Mouse (Mus musculus): ENCODE results near the gene Sipa1. TPM values are rescaled to one million over a fixed set of nuclear protein-coding genes. Genes with fewer than 3 reads are reported as not detected.

The Sipa1 gene
- polyA plus RNA-seq (2012; rRNA removed; ENCODE audit: low replicate concordance): 31.8 and 39.3 TPM in 2 replicates

DNA sequence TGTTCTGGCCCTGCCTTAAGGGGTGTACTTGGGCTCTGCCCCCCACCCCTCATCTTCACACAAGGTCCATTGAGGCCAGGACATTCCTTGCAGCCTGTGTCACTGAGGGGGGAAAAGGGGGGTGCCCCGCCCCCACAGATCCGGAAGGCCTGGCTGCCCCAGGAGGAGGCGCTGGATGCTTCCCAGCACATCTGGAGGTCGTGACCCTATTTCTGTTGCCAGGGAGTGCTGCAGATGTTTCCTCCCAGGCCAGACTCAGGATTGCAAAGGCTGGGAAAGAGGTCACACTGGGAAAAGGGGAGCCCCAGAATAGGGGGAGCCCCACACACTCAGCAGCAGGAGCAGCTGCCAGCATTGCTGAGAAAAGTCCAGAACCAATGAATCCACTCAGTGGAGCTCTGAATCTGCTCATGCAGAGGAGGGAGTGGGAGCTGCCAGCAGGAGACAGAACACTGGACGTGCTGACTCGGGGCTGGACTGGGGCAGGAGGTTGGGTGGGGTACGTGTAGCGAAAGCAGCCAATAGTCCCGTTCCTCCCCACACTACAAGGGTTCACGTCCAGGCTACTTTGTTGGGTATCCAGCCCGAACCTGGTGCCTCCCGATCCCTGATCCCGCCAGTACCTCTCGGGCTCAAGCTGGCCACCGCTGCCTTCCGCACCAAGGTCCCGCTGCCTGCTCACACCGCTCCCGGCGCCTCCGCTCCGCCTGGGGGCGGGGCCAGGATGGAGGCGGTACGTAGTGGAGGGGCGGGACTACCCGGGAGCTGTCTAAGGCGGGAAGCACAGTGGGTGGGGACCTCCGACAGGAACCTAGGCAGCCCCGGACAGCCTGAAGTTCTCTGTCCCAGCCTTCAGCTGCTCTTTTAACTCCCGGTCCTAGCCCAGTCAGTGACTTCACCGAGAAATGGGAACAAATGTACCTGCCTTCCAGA, at the start of gene Sipa1:
Sipa1 (minus strand) TSS at position 727 of the 933 bp plus-strand sequence.

DNA sequence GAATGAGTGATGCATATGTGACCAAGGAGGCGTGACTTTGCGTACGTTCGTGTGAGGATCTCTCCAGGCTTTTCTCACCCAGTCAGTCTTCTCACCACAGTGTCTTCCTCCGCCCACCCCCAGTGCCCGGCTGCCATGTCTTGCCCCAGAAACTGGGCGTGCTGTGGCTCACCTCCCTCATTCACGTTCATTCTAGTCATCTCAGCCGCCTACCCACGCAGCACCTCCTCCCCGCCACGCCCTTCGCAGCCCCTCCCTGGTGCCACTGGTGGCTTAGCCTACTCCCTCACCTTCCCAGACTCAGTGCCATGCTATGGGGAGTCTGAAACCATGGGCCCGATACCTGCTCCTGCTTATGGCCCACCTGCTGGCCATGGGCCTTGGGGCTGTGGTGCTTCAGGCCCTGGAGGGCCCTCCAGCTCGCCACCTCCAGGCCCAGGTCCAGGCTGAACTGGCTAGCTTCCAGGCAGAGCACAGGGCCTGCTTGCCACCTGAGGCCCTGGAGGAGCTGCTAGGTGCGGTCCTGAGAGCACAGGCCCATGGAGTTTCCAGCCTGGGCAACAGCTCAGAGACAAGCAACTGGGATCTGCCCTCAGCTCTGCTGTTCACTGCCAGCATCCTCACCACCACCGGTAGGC, 40.8 kb upstream of the Sipa1 start, which contains the start of gene Kcnk7:
Kcnk7 (plus strand) TSS at position 205 of the 638 bp plus-strand sequence.

DNA sequence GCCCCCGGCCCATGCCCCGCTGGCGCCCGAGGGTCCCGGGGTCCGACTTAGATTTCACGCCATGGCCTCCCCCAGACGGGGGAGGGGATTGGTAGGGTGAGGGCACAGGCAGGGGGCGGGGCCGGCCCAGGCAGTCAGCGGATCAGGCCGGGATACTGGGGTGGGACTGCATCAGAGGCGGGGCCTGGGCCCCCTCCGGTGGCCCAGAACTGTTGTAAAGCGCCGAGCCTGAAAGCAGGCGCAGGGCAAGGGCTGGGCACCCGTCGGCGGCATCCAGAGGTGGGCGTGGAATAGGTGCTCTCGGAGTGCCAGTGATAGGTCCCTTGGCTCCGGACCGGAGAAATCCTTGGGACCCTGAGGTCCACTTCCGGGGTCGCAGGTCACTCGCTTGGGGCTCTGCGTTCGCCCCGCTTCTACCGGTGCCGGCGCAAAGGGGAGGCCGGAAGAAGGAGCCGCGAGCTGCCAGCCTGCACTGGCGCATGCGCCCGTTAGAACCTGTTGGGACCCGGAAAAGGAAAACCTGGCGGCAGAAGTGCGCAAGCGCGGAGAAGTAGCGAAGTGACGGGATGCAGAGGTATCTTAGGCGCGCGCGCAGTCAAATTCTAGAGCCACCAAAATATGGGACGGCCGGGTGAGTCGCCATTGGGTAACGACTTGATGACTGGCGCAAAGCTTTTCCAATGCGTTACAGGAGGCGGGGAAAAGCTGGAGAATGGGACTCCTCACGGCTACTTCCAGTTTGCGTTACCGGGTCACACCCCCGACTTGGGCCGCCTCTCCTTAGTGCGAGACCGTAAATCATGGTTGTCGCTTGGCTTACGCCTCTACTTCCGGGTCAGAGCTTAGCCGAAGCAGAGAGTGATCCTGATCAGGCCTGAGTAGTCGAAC, 24.9 kb upstream of the Sipa1 start, which contains the start of the genes Map3k11 and Pcnx3:
Map3k11 (plus strand) TSS at position 543 of the 888 bp plus-strand sequence.
Pcnx3 (minus strand) TSS at position 709 of the 888 bp plus-strand sequence.

DNA sequence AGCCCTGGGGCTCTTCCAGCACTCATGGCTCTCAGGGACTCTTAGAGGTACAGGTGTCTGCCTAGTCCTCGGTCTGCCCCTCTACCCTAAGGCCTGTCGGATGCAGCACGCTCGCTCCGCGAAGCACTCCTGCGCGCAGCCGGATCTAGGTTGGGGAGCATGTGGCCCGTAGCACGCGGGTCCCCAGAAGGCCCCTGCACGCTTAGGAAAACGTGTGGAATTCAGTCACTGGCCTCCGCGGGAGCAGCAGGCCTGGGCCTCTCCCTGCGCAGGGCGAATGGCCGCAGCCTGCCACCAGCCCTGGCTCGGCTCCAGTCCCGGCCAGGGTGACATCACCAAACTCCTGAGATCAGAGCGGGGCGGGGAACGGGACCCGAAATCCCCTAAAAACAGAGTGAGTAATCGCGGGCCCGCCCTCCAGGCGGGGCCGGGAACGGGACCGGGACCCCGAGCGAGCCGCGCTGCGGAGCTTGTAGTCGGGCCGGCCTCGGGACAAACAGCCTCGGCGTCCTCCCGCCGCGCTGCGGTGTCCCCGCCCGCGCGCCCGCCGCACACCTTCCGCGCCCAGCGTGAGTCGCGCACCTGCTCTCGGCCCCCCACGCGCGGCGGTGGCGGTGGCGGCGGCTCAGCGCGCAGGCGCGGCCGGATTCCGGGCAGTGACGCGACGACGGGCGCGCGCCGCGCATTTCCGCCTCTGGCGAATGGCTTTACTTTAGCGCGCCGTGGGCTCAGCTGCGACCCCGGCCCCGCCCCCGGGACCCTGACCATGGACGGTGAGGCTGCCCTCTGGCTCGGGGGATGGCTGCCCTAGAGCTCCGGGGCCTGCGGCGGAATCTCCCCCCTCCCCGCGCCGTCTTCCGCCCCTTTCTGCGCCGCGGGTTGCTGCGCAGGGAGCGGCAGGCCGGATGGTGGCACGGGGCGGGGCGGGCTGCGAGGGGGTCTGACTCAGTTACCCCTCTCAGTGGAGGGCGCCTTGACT, 26.1 kb downstream of the Sipa1 start, which contains the start of gene Rela:
Rela (plus strand) TSS at position 415 of the 979 bp plus-strand sequence.

DNA sequence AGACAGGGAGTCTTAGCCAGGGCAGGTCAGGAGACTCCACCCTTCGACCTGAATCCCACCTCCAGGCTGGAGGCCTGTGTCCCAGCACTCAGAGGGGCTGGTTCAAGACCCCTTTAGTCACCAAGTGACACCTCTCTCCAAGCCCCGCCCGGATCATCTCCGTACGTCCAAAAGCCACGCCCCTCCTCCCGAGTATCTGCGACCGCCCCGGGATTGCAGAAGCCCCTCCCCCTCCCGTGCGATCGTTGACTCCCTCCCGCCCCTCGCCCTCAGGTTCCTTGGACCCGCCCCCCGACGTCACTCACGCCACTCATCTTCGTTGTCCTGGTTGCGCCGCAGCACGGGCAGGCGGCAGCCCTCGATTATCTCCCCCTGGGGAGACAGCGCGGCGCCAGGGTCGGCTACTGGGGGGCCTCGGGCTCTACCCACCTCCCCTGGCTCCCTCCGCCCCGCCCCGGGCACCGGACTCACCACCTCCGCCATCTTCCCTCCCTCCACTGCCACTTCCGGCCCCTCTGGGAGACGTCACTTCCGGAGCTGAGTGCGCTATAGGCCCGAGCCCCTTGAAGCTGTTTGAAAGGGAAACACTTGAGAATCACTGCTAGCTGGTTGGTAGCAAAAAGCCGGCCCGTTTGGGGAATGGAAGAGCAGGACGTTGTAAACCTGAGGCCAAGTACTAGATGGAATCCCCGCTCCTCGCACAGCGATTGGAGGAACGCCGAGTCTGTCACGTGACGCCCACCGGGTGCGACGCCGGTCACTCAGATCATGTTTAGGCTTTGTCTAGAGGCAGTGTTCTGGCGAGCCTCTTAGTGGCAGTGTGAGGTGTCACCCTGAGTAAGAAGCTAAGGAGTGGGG, 53.7 kb downstream of the Sipa1 start, which contains the start of gene Kat5:
Kat5 (minus strand) TSS at position 691 of the 858 bp plus-strand sequence.

DNA sequence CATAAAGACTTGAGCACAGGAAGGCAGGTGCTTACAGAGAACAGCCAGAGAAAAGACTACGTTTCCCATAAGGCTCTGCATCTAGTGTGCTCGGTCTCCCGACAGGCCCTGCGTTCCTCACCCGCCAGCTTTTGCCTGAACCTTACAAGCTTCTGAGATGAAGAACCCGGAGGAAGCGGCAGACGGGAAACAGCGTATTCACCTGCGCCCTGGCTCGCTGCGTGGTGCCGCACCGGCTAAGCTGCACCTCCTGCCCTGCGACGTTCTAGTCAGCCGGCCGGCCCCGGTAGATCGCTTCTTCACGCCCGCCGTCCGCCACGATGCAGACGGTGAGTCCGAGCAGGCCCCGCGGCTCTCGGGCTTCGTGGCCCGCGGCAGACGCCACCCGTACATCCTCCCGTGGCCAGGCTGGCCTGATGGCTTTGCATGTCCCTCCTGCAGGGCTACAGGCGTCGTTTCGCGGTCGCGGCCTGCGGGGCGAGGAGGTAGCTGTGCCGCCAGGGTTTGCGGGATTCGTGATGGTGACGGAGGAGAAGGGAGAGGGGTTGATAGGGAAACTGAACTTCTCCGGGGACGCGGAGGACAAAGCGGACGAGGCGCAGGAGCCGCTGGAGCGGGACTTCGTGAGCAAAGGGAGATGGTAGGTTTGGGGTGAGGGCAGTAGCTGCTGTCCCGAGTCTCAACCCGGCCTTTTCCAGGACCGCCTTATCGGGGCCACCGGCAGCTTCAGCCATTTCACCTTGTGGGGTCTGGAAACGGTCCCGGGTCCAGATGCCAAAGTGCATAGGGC, 61.6 kb downstream of the Sipa1 start, which contains the start of gene Rnaseh2c:
Rnaseh2c (plus strand) TSS at position 122 of the 790 bp plus-strand sequence.

Other genes starting within 250 kb of the Sipa1 start
- gene Drap1, start 238.7 kb downstream of the Sipa1 start, polyA plus RNA-seq (2012; rRNA removed; ENCODE audit: low replicate concordance): 75.9 and 95.8 TPM in 2 replicates
- gene AI837181, start 238.6 kb downstream of the Sipa1 start, polyA plus RNA-seq (2012; rRNA removed; ENCODE audit: low replicate concordance): 53.5 and 90.2 TPM in 2 replicates
- 0.43 and 3.2 TPM in 2 replicates for gene Fosl1, start 216.2 kb downstream of the Sipa1 start, polyA plus RNA-seq (2012; rRNA removed; ENCODE audit: low replicate concordance)
- gene Ccdc85b, start 205.8 kb downstream of the Sipa1 start, polyA plus RNA-seq (2012; rRNA removed; ENCODE audit: low replicate concordance): 3.0 and 4.1 TPM in 2 replicates
- 77.1 and 157 TPM in 2 replicates for gene Fibp, start 203.1 kb downstream of the Sipa1 start, polyA plus RNA-seq (2012; rRNA removed; ENCODE audit: low replicate concordance)
- 3.0 and 8.9 TPM in 2 replicates for gene Ctsw, start 195.2 kb downstream of the Sipa1 start, polyA plus RNA-seq (2012; rRNA removed; ENCODE audit: low replicate concordance)
- gene Efemp2, start 189.8 kb downstream of the Sipa1 start, polyA plus RNA-seq (2012; rRNA removed; ENCODE audit: low replicate concordance): 24.2 and 26.7 TPM in 2 replicates
- gene Mus81, start 175.3 kb downstream of the Sipa1 start, polyA plus RNA-seq (2012; rRNA removed; ENCODE audit: low replicate concordance): 24.4 and 30.3 TPM in 2 replicates
- gene Cfl1, start 173.3 kb downstream of the Sipa1 start, polyA plus RNA-seq (2012; rRNA removed; ENCODE audit: low replicate concordance): 354 and 628 TPM in 2 replicates
- gene 1700020D05Rik, start 159.9 kb downstream of the Sipa1 start, polyA plus RNA-seq (2012; rRNA removed; ENCODE audit: low replicate concordance): 0.19 TPM in 1 of 2 replicates, not detected in the other
- 2.3 and 3.4 TPM in 2 replicates for gene Snx32, start 153.2 kb downstream of the Sipa1 start, polyA plus RNA-seq (2012; rRNA removed; ENCODE audit: low replicate concordance)
- 50.7 and 55.8 TPM in 2 replicates for gene Ovol1, start 103.1 kb downstream of the Sipa1 start, polyA plus RNA-seq (2012; rRNA removed; ENCODE audit: low replicate concordance)
- gene Ap5b1, start 95.7 kb downstream of the Sipa1 start, polyA plus RNA-seq (2012; rRNA removed; ENCODE audit: low replicate concordance): 27.3 and 37.3 TPM in 2 replicates
- 55.0 and 64.6 TPM in 2 replicates for gene Rnaseh2c, start 61.8 kb downstream of the Sipa1 start, polyA plus RNA-seq (2012; rRNA removed; ENCODE audit: low replicate concordance)
- gene Kat5, start 53.5 kb downstream of the Sipa1 start, polyA plus RNA-seq (2012; rRNA removed; ENCODE audit: low replicate concordance): 28.1 and 29.4 TPM in 2 replicates
- 63.4 and 69.8 TPM in 2 replicates for gene Rela, start 26.2 kb downstream of the Sipa1 start, polyA plus RNA-seq (2012; rRNA removed; ENCODE audit: low replicate concordance)
- 93.9 and 146 TPM in 2 replicates for gene Map3k11, start 25.0 kb upstream of the Sipa1 start, polyA plus RNA-seq (2012; rRNA removed; ENCODE audit: low replicate concordance)
- 123 and 125 TPM in 2 replicates for gene Pcnx3, start 25.2 kb upstream of the Sipa1 start, polyA plus RNA-seq (2012; rRNA removed; ENCODE audit: low replicate concordance)
- gene Kcnk7, start 40.7 kb upstream of the Sipa1 start, polyA plus RNA-seq (2012; rRNA removed; ENCODE audit: low replicate concordance): 0.49 TPM in 1 of 2 replicates, not detected in the other
- 67.9 and 83.9 TPM in 2 replicates for gene Ehbp1l1, start 62.6 kb upstream of the Sipa1 start, polyA plus RNA-seq (2012; rRNA removed; ENCODE audit: low replicate concordance)
- 93.2 and 129 TPM in 2 replicates for gene Fam89b, start 65.9 kb upstream of the Sipa1 start, polyA plus RNA-seq (2012; rRNA removed; ENCODE audit: low replicate concordance)
- 22.6 and 31.6 TPM in 2 replicates for gene Ltbp3, start 77.2 kb upstream of the Sipa1 start, polyA plus RNA-seq (2012; rRNA removed; ENCODE audit: low replicate concordance)
- 42.2 and 55.8 TPM in 2 replicates for gene Scyl1, start 107.7 kb upstream of the Sipa1 start, polyA plus RNA-seq (2012; rRNA removed; ENCODE audit: low replicate concordance)
- gene Frmd8, start 211.6 kb upstream of the Sipa1 start, polyA plus RNA-seq (2012; rRNA removed; ENCODE audit: low replicate concordance): 28.3 and 53.0 TPM in 2 replicates
- 349 and 397 TPM in 2 replicates for gene Slc25a45, start 214.1 kb upstream of the Sipa1 start, polyA plus RNA-seq (2012; rRNA removed; ENCODE audit: low replicate concordance)
- gene Tigd3, start 230.4 kb upstream of the Sipa1 start, polyA plus RNA-seq (2012; rRNA removed; ENCODE audit: low replicate concordance): 1.5 and 2.8 TPM in 2 replicates
- gene Dpf2, start 249.3 kb upstream of the Sipa1 start, polyA plus RNA-seq (2012; rRNA removed; ENCODE audit: low replicate concordance): 46.6 and 58.0 TPM in 2 replicates